Mouse (Mus musculus) right cerebral cortex, postnatal 14 days (tissue): ENCODE results near the gene Vmn2r101.

Source experiments
- DNase-seq: peaks from one replicate; pipeline ENCODE4 v3.0.0; 2022

Gene Vmn2r101

DNA sequence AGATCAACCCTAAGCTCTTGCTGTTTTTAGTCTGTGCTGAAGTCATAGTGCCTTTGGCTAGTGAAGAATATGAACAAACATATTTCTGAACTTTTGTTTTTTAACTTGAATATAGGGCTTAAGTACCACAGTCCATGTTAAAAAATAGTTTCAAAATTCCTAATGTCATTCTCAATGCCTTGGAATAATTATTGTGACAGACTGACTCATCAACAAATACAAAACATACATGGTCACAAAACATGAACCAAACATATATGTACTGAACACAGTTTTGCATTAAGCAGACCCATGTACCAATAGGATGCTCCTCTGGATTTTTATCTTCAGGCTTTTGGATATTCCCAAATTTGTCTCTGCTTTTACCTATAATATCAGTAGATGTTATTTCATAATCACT, at the start of gene Vmn2r101:
Vmn2r101 (plus strand) TSS at position 301 of the 400 bp plus-strand sequence.
- DNase-seq: no peak

DNA sequence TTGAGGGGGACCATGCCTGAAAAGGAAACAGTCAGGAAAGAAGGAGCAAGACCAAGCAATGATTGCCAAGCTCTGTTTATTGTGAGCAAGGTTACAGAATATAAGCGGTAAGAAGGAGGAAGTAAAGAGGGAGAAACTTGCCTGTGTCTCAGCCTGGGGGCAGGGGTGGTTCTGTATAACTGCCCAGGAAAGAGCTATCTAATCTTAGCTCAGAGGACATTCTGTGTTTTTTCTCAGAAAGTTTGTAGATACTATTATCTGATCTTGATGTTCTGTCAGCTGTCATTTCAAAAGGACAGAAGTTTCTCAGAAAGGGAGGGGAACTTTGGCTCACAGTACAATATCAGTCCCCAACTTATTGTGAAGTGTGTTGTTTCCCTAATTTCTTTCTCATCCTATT, 52.3 kb downstream of the Vmn2r101 start:
- DNase-seq: no peak

DNA sequence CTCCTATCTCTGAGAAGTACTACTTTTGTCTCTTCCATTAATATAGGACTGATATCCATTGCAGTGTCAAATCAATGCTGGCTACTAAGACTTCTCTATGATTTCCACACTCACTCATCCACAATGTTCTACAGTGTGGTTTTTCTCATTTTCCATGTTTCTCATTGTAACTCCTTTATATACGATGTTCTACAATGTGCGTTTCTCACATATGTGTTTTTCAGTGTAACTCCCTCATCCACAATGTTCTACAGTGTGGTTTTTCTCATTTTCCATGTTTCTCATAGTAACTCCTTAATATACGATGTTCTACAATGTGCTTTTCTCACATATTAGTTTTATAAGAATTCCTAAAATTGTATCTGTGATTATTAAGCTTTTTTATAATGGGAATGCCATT, 81.4 kb downstream of the Vmn2r101 start:
- DNase-seq: no peak

DNA sequence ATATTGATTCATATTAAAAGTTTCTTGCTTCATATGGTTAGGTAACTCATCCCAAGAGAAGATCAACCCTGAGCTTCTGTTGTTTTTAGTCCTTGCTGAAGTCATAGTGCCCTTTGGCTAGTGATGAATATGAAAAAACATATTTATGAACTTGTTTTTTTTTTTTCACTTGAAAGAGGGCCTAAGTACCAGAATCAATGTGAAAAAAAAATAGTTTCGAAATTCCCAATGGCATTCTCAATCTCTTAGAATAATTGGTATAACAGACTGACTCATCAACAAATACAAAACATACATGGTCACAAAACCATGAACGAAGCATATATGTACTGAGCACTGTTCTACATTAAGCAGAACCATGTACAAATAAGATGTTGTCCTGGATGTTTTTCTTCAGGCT, 83.0 kb downstream of the Vmn2r101 start, which contains the start of gene Vmn2r102:
Vmn2r102 (plus strand) TSS at position 301 of the 400 bp plus-strand sequence.
- no peak for DNase-seq
